Mouse (Mus musculus) olfactory bulb, adult 2 months (tissue): ENCODE measurements around the gene Rhof. TPM values are rescaled to one million over a fixed set of nuclear protein-coding genes. Genes with fewer than 3 reads are reported as not detected.

ENCODE experiments used
- H3K27ac ChIP-seq: fragments of 200-500 bp; 2 replicates; pipeline ENCODE4 v1.5.1; 2012; ENCODE audit warnings: low read depth, low read length; ENCODE audit not compliant: insufficient read depth
- H3K4me1 ChIP-seq: fragments of 200-500 bp; 2 replicates; pipeline ENCODE4 v1.6.1; 2012; ENCODE audit warnings: low read length; ENCODE audit not compliant: control insufficient read depth, insufficient read depth
- H3K4me3 ChIP-seq: fragments of 200-500 bp; 2 replicates; pipeline ENCODE4 v1.5.1; 2012; ENCODE audit warnings: mild to moderate bottlenecking, low read depth, low read length, moderate library complexity; ENCODE audit not compliant: insufficient read depth
- CTCF ChIP-seq: fragments of 200-500 bp; IDR thresholded peaks from 2 replicates; pipeline ENCODE4 v1.5.1; 2012; ENCODE audit warnings: low read depth, mild to moderate bottlenecking, low read length, moderate library complexity; ENCODE audit not compliant: insufficient read depth
- POLR2A ChIP-seq: fragments of 200-500 bp; IDR thresholded peaks from 2 replicates; pipeline ENCODE4 v1.6.1; 2012; ENCODE audit warnings: mild to moderate bottlenecking, low read depth, low read length, moderate library complexity; ENCODE audit not compliant: insufficient read depth
- WGBS: fragments of 180-500 bp; shearing (Covaris S2); methylation state at CpG from one replicate; pipeline ENCODE4 v1.1.7; 2018; 5-methylcytosine and 5-hydroxymethylcytosine counted together
- polyA plus RNA-seq: library from polyadenylated mRNA; stranded (reverse); fragments of >200 nt; gene quantifications from 2 replicates; pipeline ENCODE4 v1.2.4, GENCODE M21; 2012; ENCODE audit warnings: low replicate concordance; ENCODE audit not compliant: missing spikeins, insufficient read depth, insufficient read length

The Rhof gene
- polyA plus RNA-seq, 1 experiment = not detected

DNA sequence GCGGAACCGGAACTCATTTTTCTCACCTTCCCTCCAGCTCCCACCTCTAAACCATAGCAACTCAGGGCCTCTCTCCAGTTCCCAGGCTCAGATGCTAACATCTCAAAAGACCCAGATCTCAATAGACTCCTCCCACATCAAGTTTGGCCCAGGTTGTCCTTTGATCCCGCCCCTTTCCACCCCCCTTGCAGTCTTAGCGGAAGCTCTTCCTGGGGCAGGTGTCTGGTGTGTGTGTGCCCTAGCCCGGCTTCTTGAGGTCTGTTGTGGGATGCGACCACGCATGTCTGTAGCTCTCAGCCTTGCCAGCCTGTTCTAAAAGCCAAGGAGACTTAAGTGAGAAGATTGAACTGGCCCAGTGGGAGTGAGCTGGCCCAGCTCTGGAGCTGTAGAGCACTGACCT lies 18.1 kb upstream of the Rhof start:
- H3K4me1 ChIP-seq = peaks cover 49% of the 10 kb centered on the region

GRCm38 (mm10) chr5:123149451-123150400 lies 17.2 kb upstream of the Rhof start:
- H3K27ac ChIP-seq = no peak overlapping the region
- TF ChIP-seq CTCF (peak; percentile 88), POLR2A (no peak)
- H3K4me1 ChIP-seq = peaks cover 55% of the 10 kb centered on the region

More for the DNA sequence above, 18.1 kb upstream of the Rhof start:
- no peak overlapping the region for H3K27ac ChIP-seq
- 18% methylated on average over 7 of the region's 7 CpGs for WGBS
- H3K4me3 ChIP-seq = peak overlapping the region; percentile 48
- TF ChIP-seq POLR2A (no peak), CTCF (no peak)

DNA sequence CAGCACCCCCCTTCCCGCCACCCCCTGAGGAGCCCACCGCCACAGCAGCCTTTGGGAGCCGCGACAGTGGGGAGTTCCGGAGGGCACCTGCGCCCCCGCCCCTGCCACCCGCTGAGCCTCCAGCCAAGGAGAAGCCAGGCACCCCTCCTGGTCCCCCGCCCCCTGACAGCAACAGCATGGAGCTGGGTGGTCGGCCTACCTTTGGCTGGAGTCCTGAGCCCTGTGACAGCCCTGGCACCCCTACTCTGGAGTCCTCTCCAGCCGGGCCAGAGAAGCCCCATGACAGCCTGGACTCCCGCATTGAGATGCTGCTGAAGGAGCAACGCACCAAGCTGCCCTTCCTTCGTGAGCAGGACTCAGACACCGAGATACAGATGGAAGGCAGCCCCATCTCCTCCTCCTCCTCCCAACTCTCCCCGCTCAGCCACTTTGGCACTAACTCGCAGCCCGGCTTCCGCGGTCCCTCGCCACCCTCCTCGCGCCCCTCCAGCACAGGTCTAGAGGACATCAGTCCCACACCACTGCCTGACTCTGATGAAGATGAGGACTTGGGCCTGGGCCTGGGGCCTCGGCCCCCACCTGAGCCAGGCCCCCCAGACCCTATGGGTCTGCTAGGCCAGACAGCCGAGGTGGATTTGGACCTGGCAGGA lies 15.7 kb upstream of the Rhof start:
- H3K27ac ChIP-seq = no peak overlapping the region
- WGBS = 52% methylated on average over 25 of the region's 25 CpGs
- TF ChIP-seq POLR2A (no peak), CTCF (no peak)
- peaks cover 63% of the 10 kb centered on the region for H3K4me1 ChIP-seq
- H3K4me3 ChIP-seq = no peak overlapping the region

More at GRCm38 (mm10) chr5:123149451-123150400, 17.2 kb upstream of the Rhof start:
- 3% methylated on average over 19 of the region's 19 CpGs for WGBS
- H3K4me3 ChIP-seq = peak overlapping the region; percentile 48

- 75% methylated on average over 17 of the region's 17 CpGs for WGBS
- no peak overlapping the region for H3K4me3 ChIP-seq
- no peak for TF ChIP-seq CTCF
- no peak for TF ChIP-seq POLR2A
- H3K4me1 ChIP-seq = peaks cover 63% of the 10 kb centered on the region
- no peak overlapping the region for H3K27ac ChIP-seq
These were observed 15.1 kb upstream of the Rhof start for GRCm38 (mm10) chr5:123147569-123147968.

- TF ChIP-seq POLR2A = no peak
- no peak for TF ChIP-seq CTCF
- Histone ChIP-seq H3K27ac (no peak overlapping the region), H3K4me3 (no peak overlapping the region), H3K4me1 (peaks cover 55% of the 10 kb centered on the region)
- 83% methylated on average over 11 of the region's 11 CpGs for WGBS
These were observed 13.9 kb upstream of the Rhof start for GRCm38 (mm10) chr5:123146357-123146756.

GRCm38 (mm10) chr5:123144746-123145590 lies 12.5 kb upstream of the Rhof start:
- H3K4me3 ChIP-seq = peak overlapping the region; percentile 40
- H3K4me1 ChIP-seq = peaks cover 43% of the 10 kb centered on the region
- WGBS = 36% methylated on average over 20 of the region's 20 CpGs
- H3K27ac ChIP-seq = no peak overlapping the region
- TF ChIP-seq CTCF = no peak
- no peak for TF ChIP-seq POLR2A

- Histone ChIP-seq H3K27ac (no peak overlapping the region), H3K4me1 (peaks cover 40% of the 10 kb centered on the region), H3K4me3 (peak overlapping the region; percentile 94)
- 3% methylated on average over 17 of the region's 17 CpGs for WGBS
- TF ChIP-seq CTCF = no peak
- no peak for TF ChIP-seq POLR2A
These were observed 11.7 kb upstream of the Rhof start for GRCm38 (mm10) chr5:123143971-123144745.
